Mouse (Mus musculus): Measurements from ENCODE around the gene Lrrc74a.

Gene Lrrc74a

GRCm38 (mm10) chr12:86719961-86720639 lies 14.1 kb upstream of the Lrrc74a start:
- no peak for DNase-seq (ENCODE audit: low spot score)

DNA sequence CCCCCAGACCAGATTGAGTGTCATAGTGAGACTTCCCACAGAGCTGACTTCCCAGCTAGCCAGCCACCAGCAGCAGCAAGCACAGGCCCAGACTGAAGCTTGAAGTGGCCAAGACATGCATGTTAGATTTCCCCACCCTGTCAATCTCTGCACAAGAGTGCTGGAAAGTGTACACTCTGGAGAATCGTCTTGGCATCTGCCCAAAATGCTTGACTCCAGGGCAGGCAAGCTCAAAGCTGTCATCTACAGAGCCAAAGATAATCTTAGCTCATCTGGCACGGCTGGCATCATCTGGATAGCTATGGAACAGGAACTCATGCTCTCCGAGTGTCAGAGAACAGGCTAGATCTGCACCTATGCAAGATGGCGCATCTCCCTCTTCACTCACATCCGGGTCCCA lies 12.7 kb upstream of the Lrrc74a start:
- peak; percentile 68 for DNase-seq (ENCODE audit: low spot score)

- DNase-seq (ENCODE audit: low spot score), result no peak
Observed at GRCm38 (mm10) chr12:86724300-86724699, 9.9 kb upstream of the Lrrc74a start.

GRCm38 (mm10) chr12:86725706-86726105 lies 8.5 kb upstream of the Lrrc74a start:
- peak; percentile 25 for DNase-seq (ENCODE audit: low spot score)

GRCm38 (mm10) chr12:86726120-86726640 lies 8.0 kb upstream of the Lrrc74a start, which contains the start of gene Angel1:
Gene Angel1 (minus strand): TSS chr12:86726460.
- peak; percentile 90 for DNase-seq (ENCODE audit: low spot score)

DNA sequence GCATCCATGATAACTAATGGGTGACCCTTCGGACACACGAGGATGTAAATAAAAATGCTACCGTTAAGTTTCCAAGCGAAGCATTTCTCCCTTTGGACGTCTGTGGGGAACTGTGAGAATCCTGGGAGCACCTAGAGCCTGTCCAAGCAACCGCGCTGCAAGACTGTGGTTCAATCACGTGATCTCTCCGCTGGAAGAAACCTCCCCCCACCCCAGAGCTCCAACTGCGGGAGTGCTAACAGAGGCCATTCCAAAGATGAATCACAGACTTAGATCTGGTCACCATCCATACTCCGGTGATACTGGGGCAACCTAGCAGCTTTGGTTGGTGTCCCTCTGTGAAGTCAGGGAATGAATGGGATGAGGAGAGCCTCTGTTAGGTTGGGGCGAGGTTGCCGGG lies 26.9 kb downstream of the Lrrc74a start:
- DNase-seq (ENCODE audit: low spot score), result no peak

DNA sequence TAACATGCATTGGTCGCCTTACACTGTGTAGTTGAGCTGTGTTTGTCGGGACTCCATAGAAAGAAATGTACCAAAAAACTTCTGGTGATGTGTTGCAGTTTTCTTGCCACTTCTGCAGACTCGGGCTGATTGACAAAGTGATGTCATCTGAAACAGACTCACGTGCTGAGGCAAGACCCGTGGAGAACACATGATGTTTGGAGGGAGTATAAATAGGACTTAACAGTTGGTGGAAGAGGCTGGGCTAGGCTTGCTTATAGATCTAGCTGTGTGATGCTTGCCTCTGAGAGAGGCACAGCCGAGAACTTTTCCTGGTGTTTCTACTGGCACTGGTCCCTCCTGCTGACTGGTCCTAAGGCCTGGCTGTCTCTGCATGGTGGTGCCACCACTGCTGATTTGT lies 29.9 kb downstream of the Lrrc74a start:
- no peak for DNase-seq (ENCODE audit: low spot score)

- DNase-seq (ENCODE audit: low spot score), result no peak
Observed at GRCm38 (mm10) chr12:86766467-86766866, 32.3 kb downstream of the Lrrc74a start.

DNA sequence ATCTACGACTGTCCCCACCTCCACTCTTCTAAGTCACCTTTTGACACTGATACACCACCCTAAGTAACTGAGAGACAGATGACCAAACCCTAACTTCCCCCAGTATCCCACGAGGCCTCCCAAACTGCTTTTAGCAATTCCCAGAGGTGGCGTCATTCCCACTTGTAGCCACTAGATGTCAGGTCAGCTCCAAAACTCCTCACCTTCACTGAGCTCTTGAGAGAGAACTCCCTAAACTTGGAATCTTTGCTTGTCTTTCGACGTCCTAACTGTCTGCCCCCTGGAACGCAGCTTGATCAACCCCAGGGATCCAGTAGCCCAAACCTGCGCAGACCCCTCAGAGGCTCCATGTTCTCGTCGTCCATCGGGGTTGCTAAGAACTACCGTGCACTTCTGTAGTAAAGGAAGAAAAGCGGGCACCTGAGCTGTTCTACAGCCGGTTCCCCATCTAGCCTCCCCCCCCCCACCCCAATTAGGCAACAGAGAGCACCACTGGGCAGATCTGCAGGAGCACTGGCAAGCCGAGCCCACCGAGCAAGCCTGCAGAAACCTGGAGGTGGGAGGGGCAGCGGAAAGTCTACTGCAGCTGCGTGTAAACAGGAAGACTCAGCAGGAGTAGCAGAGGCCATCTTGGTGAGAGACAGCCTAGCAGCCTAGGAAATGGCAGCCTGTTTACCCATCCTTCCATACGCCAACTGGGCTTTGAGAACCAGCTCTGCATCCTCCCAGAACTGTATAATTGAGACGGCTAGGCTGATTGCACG lies 33.9 kb downstream of the Lrrc74a start:
- peak; percentile 68 for DNase-seq (ENCODE audit: low spot score)

GRCm38 (mm10) chr12:86768986-86769580 lies 34.9 kb downstream of the Lrrc74a start:
- peak; percentile 70 for DNase-seq (ENCODE audit: low spot score)

DNA sequence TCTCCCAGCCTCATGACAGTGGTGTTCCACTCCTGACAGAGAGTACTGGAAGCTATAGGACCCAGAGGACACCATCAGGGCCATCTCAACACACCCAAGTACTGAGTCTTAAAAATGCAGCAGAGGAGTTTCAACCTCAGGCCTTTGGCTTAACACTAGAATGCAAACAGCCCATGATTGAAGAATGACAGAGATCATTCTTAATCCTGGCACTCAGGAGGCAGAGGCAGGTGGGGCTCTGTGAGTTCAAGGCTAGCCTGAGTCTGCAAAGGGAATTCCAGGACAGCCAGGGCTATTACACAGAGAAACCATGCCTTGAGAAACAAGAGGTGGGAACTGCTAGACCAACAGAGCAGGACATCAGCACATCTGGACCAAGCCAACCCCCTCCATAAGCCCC lies 35.6 kb downstream of the Lrrc74a start:
- DNase-seq (ENCODE audit: low spot score), result no peak

- peak; percentile 62 for DNase-seq (ENCODE audit: low spot score)
Observed at GRCm38 (mm10) chr12:86770261-86770670, 36.1 kb downstream of the Lrrc74a start.

DNA sequence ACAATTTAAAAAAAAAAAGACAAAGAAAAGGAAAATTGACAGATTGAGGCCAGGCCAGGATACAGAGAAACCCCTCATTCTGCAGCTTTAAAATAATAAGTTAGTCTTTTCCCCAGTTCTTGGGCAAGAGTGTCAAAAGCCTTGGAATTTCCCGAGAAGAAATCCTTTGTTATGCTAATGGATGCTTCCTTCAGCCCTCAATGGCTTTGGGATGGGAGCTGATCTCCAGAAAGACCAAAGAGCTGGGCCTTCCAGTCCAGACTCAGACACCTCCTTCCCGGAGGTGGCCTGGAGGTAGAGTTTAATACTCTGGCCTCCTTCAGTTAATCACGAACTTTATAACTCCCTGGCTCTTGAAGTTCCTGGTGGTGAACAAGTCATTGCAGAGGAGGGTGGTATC lies 36.8 kb downstream of the Lrrc74a start:
- DNase-seq (ENCODE audit: low spot score), result no peak

GRCm38 (mm10) chr12:86771823-86772427 lies 37.8 kb downstream of the Lrrc74a start:
- DNase-seq (ENCODE audit: low spot score), result peak; percentile 93

DNA sequence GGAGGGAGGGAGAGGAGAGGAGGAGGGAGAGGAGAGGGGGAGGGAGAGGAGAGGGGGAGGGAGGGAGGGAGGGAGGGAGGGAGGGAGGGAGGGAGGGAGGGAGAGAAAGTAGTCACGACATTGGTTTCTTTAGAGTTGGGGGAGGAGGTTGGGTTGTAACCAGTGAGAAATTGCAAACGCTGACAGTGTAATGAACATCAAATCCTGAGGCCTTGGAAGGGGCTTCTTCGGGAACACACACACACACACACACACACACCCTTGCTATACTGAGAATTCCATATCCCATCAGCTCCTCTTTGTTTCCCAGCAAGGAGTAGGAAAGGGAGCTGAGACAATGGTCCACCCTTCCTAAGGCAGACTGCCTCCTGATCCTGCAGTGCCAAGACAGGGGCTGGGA lies 38.4 kb downstream of the Lrrc74a start:
- DNase-seq (ENCODE audit: low spot score), result no peak

- DNase-seq (ENCODE audit: low spot score), result peak; percentile 61
Observed at GRCm38 (mm10) chr12:86775561-86776280, 41.6 kb downstream of the Lrrc74a start.

- no peak for DNase-seq (ENCODE audit: low spot score)
Observed at GRCm38 (mm10) chr12:86776341-86776860, 42.2 kb downstream of the Lrrc74a start.

DNA sequence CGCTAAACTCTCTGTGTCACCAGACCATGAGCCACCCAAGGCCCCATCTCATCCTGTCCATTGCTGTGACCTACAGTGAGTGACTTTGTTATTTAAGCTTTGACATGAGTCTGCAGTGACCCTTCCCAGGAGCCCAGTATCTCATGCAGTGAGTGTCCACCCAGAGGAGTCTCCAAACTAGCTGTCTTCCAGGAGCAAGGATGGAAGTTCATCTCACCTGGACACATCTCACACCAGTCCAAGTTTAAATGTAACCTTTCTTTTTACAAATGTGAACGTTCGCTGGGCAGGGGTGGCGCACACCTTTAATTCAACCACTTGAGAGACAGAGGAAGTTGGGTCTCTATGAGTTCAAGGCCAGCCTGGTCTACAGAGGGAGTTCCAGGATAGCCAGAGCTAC lies 44.4 kb downstream of the Lrrc74a start:
- no peak for DNase-seq (ENCODE audit: low spot score)

- peak; percentile 48 for DNase-seq (ENCODE audit: low spot score)
Observed at GRCm38 (mm10) chr12:86779206-86779989, 45.2 kb downstream of the Lrrc74a start.

- no peak for DNase-seq (ENCODE audit: low spot score)
Observed at GRCm38 (mm10) chr12:86781654-86782202, 47.6 kb downstream of the Lrrc74a start.

Measured in MN1 (cell line).